Mouse (Mus musculus) liver, postnatal 0 days (tissue): ENCODE measurements around the gene Dab1. TPM values are rescaled to one million over a fixed set of nuclear protein-coding genes. Genes with fewer than 3 reads are reported as not detected.
A peak's percentile ranks its signal among the peaks of the same experiment; 100 is the strongest.

Source experiments
- ATAC-seq: fragments of 200-750 bp; cut with Nextera tagmentation; 2 replicates; pipeline ENCODE4 v1.8.0; 2017; ENCODE audit warnings: mild to moderate bottlenecking, moderate library complexity
- DNase-seq: peaks from one replicate; pipeline ENCODE4 v3.0.0-alpha.2; 2016
- H3K27ac ChIP-seq: fragments of 300-500 bp; sonication (generic); 2 replicates; pipeline ENCODE4 v1.5.1; 2014; ENCODE audit warnings: antibody characterized with exemption, moderate library complexity, mild to moderate bottlenecking, low read depth
- H3K27me3 ChIP-seq: fragments of 300-500 bp; sonication (generic); 2 replicates; pipeline ENCODE4 v1.6.1; 2014; ENCODE audit warnings: low read length, control low read depth, mixed read lengths; ENCODE audit not compliant: insufficient read depth
- H3K36me3 ChIP-seq: fragments of 300-500 bp; sonication (generic); replicated peaks from 2 replicates; pipeline ENCODE4 v1.6.1; 2014; ENCODE audit warnings: mild to moderate bottlenecking, control low read depth, low read length, moderate library complexity, mixed read lengths; ENCODE audit not compliant: insufficient read depth
- H3K4me1 ChIP-seq: fragments of 300-500 bp; sonication (generic); 2 replicates; pipeline ENCODE4 v1.6.1; 2014; ENCODE audit warnings: antibody characterized with exemption, mild to moderate bottlenecking, control low read depth; ENCODE audit not compliant: insufficient read depth
- H3K4me2 ChIP-seq: fragments of 300-500 bp; sonication (generic); 2 replicates; pipeline ENCODE4 v1.6.1; 2014; ENCODE audit warnings: low read depth, mild to moderate bottlenecking, low read length, moderate library complexity, mixed read lengths
- H3K4me3 ChIP-seq: fragments of 300-500 bp; sonication (generic); 2 replicates; pipeline ENCODE4 v1.5.1; 2014; ENCODE audit warnings: low read depth, low read length
- H3K9ac ChIP-seq: fragments of 300-500 bp; sonication (generic); replicated peaks from 2 replicates; pipeline ENCODE4 v1.6.1; 2014; ENCODE audit warnings: mild to moderate bottlenecking, moderate library complexity
- H3K9me3 ChIP-seq: fragments of 300-500 bp; sonication (generic); 2 replicates; pipeline ENCODE4 v1.6.1; 2016; ENCODE audit warnings: mild to moderate bottlenecking, control low read depth, low read length, mixed read lengths
- CTCF ChIP-seq: sonication (generic); IDR thresholded peaks from 2 replicates; pipeline ENCODE4 v1.5.1; 2016; ENCODE audit warnings: antibody characterized with exemption, low read depth
- EP300 ChIP-seq: IDR thresholded peaks from 2 replicates; pipeline ENCODE4 v1.6.1; 2016; ENCODE audit warnings: antibody characterized with exemption, low read depth, mild to moderate bottlenecking
- WGBS: fragments of 180-500 bp; shearing (Covaris S2); extraction: QIAGEN DNeasy Blood & Tissue Kit; methylation state at CpG from one replicate; pipeline ENCODE4 v1.1.7; 2014; ENCODE audit not compliant: insufficient replicate concordance; 5-methylcytosine and 5-hydroxymethylcytosine counted together
- polyA plus RNA-seq: library from polyadenylated mRNA; unstranded; fragments of >200 nt; fragmentation: Nextera tagmentation; extraction: Ambion mirVana; gene quantifications from 2 replicates; pipeline ENCODE4 v1.2.1, GENCODE M21; 2015

Gene Dab1
- polyA plus RNA-seq, 1 experiment from 2014 or later = 1.1 TPM

GRCm38 (mm10) chr4:104573419-104573818, 954.3 kb downstream of the Dab1 start:
- TF ChIP-seq EP300 (no peak), CTCF (no peak)
- Histone ChIP-seq H3K4me3 (no peak overlapping the region), H3K27me3 (no peaks in the 10 kb centered on the region), H3K27ac (no peak overlapping the region), H3K9me3 (no peaks in the 10 kb centered on the region), H3K36me3 (no peaks in the 10 kb centered on the region), H3K9ac (no peak overlapping the region), H3K4me2 (no peak overlapping the region), H3K4me1 (no peaks in the 10 kb centered on the region)
- no peak for DNase-seq
- WGBS = 71% methylated on average over 7 of the region's 7 CpGs
- no peak for ATAC-seq

GRCm38 (mm10) chr4:104578370-104578769, 959.2 kb downstream of the Dab1 start:
- Histone ChIP-seq H3K36me3 (no peaks in the 10 kb centered on the region), H3K4me3 (no peak overlapping the region), H3K4me2 (no peak overlapping the region), H3K9me3 (no peaks in the 10 kb centered on the region), H3K27me3 (no peaks in the 10 kb centered on the region), H3K4me1 (no peaks in the 10 kb centered on the region), H3K27ac (no peak overlapping the region), H3K9ac (no peak overlapping the region)
- WGBS = 41% methylated on average over 3 of the region's 3 CpGs
- ATAC-seq (peak; percentile 68; the same call in 1 of the 2 replicates), DNase-seq (peak; percentile 59)
- TF ChIP-seq EP300 (no peak), CTCF (no peak)

- TF ChIP-seq EP300 = no peak
- TF ChIP-seq CTCF = no peak
- no peak overlapping the region for H3K27ac ChIP-seq
- H3K36me3 ChIP-seq = no peaks in the 10 kb centered on the region
- no peak overlapping the region for H3K4me3 ChIP-seq
- no peaks in the 10 kb centered on the region for H3K9me3 ChIP-seq
- ATAC-seq = no peak
- H3K4me1 ChIP-seq = no peaks in the 10 kb centered on the region
- no peak overlapping the region for H3K4me2 ChIP-seq
- no peak for DNase-seq
- H3K9ac ChIP-seq = no peak overlapping the region
- 75% methylated on average over 5 of the region's 5 CpGs for WGBS
- no peaks in the 10 kb centered on the region for H3K27me3 ChIP-seq
Observed at GRCm38 (mm10) chr4:104579946-104580544, 960.9 kb downstream of the Dab1 start.

- no peaks in the 10 kb centered on the region for H3K9me3 ChIP-seq
- no peak for ATAC-seq
- H3K4me1 ChIP-seq = no peaks in the 10 kb centered on the region
- no peak overlapping the region for H3K9ac ChIP-seq
- TF ChIP-seq EP300 (no peak), CTCF (no peak)
- WGBS = 67% methylated on average over 5 of the region's 5 CpGs
- no peaks in the 10 kb centered on the region for H3K27me3 ChIP-seq
- no peaks in the 10 kb centered on the region for H3K36me3 ChIP-seq
- H3K4me2 ChIP-seq = no peak overlapping the region
- H3K27ac ChIP-seq = no peak overlapping the region
- H3K4me3 ChIP-seq = no peak overlapping the region
- DNase-seq = no peak
Observed at GRCm38 (mm10) chr4:104582726-104583125, 963.6 kb downstream of the Dab1 start.

GRCm38 (mm10) chr4:104587826-104588225, 968.7 kb downstream of the Dab1 start:
- Histone ChIP-seq H3K9ac (no peak overlapping the region), H3K4me1 (no peaks in the 10 kb centered on the region), H3K36me3 (no peaks in the 10 kb centered on the region), H3K27ac (no peak overlapping the region), H3K27me3 (no peaks in the 10 kb centered on the region), H3K4me2 (no peak overlapping the region), H3K9me3 (no peaks in the 10 kb centered on the region), H3K4me3 (no peak overlapping the region)
- DNase-seq = no peak
- TF ChIP-seq EP300 = no peak
- no peak for TF ChIP-seq CTCF
- ATAC-seq = no peak
- WGBS = 42% methylated on average over 2 of the region's 2 CpGs

DNA sequence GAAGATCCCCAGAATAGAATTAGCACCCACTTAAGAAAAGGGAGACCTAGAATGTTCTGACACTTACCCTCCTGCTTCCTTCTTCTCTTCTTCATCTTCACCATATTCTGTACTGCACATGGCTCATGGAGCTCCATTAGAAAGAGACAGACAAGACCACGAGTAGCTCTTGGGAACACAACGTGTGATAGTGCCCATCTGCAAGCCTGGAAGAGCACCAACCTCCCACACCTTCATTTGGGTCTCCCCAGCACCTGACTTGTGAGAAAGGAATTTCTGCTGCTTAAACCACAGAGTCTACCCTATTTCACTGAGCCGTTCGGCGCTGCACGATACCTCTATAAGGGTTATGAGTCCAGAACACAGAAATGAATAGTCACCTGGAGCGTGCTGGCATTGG, 977.8 kb downstream of the Dab1 start:
- H3K4me2 ChIP-seq = no peak overlapping the region
- H3K36me3 ChIP-seq = no peaks in the 10 kb centered on the region
- H3K27me3 ChIP-seq = no peaks in the 10 kb centered on the region
- DNase-seq (no peak), ATAC-seq (no peak)
- H3K9ac ChIP-seq = no peak overlapping the region
- no peaks in the 10 kb centered on the region for H3K4me1 ChIP-seq
- WGBS = 81% methylated on average over 7 of the region's 7 CpGs
- no peak overlapping the region for H3K4me3 ChIP-seq
- TF ChIP-seq CTCF = no peak
- no peak for TF ChIP-seq EP300
- H3K9me3 ChIP-seq = no peaks in the 10 kb centered on the region
- no peak overlapping the region for H3K27ac ChIP-seq
